Mouse (Mus musculus): Measurements from ENCODE around the gene Mxd3. TPM values are rescaled to one million over a fixed set of nuclear protein-coding genes. Genes with fewer than 3 reads are reported as not detected.
A peak's percentile ranks its signal among the peaks of the same experiment; 100 is the strongest.

Gene Mxd3
- polyA plus RNA-seq (2014; fragmentation: Nextera tagmentation; extraction: Ambion mirVana) = 30.1 and 30.2 TPM in 2 replicates

DNA sequence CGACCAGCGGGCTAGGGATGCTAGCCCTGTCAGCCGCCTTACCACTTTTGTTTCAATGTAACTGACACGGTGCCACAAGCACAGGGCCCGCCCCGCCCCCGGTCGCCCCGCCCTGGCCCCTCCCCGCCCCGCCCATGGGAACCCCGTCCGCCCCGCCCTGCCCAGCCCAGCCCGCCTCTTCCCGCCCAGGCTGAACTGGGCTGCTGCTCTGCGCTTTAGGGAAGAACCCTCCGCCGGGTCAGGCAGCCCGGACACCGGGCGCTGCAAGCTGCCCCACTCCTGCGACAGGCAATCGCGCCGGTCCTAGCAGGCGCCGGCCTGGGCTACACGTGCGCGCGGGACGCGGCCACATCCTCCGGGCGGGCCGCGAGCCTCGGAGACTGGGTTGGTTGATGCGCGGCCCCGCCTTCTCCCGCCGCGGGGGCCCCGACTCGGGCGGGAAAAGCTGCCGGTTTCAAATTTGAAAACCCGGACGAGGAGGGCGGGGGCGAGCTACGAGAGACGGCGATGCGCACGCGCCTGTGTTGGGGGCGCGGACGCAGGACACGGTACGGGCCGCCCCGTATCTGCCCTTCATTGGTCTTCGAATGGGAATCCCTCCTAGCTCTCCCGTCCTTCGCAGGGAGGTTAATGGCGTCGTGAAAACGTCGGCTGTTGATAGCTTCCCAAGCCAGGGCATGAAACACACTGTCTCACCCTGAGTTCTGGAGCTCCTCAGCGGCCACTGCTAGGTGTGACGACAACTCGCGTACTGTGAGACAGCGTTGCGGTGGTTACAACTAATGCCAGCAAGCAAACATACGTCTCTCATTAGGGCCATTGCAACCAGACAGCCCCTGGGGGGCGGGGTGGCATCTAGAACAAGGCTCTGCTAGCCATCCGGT lies at the start of gene Mxd3:
Gene Mxd3, minus strand, starts transcription at position 141 of the 884 bp plus-strand sequence.
- ATAC-seq (replicated peaks; ENCODE audit: low FRiP score, low TSS enrichment, low read depth) = peak; percentile 85
- peak within 1 kb of the TSS; percentile 64 for H3K9ac ChIP-seq (ENCODE audit: low read length)
- H3K4me2 ChIP-seq (ENCODE audit: low read length) = peak within 1 kb of the TSS; percentile 63
- no peaks in the 10 kb centered on the region for H3K9me3 ChIP-seq (ENCODE audit: control insufficient read depth, low read length)
- H3K27ac ChIP-seq (ENCODE audit: low read depth) = peak within 1 kb of the TSS; percentile 90
- H3K4me1 ChIP-seq (replicated peaks; ENCODE audit: control insufficient read depth, insufficient read depth, low read length) = peaks cover 24% of the 10 kb centered on the region
- under 1% methylated on average over 82 of the region's 82 CpGs for WGBS
- H3K27me3 ChIP-seq (replicated peaks; ENCODE audit: control insufficient read depth, insufficient read depth, low read length) = no peaks in the 10 kb centered on the region
- peaks cover 15% of the 10 kb centered on the region for H3K36me3 ChIP-seq (ENCODE audit: control insufficient read depth, insufficient read depth, low read length)
- DNase-seq (ENCODE audit: low spot score) = peak; percentile 97
- peak within 1 kb of the TSS; percentile 69 for H3K4me3 ChIP-seq (ENCODE audit: low read depth, low read length)

DNA sequence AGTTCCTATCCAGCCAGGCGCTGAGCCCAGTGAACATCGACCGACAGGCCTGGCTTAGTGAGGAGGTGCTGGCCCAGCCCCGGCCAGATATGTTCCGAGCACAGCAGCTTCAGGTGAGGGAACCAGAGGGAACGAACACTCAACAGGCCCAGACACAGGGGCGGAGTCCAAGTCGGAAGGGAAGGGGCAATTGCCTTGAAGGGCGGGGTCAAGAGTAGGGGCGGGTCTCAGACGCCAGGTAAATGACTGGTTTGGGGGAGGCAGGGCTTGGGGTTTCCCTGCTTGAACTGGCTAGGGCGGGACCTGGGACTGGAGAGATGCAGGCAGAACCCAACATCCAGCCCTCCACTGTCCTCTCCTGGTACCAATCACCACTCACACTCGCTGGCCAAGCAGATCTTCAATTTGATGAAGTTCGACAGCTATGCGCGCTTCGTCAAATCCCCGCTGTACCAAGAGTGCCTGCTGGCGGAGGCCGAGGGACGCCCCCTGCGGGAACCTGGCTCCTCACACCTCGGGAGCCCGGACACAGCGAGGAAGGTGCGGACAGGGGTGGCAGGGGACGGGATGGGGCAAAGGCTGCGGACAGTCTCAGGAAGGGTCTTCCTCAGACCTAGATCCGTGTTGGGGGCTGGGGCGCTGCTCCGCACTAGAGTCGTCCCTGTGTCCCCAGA lies 49.4 kb upstream of the Mxd3 start:
- no peak overlapping the region for H3K4me3 ChIP-seq (ENCODE audit: low read depth, low read length)
- DNase-seq (ENCODE audit: low spot score) = no peak
- WGBS = 8% methylated on average over 32 of the region's 32 CpGs

DNA sequence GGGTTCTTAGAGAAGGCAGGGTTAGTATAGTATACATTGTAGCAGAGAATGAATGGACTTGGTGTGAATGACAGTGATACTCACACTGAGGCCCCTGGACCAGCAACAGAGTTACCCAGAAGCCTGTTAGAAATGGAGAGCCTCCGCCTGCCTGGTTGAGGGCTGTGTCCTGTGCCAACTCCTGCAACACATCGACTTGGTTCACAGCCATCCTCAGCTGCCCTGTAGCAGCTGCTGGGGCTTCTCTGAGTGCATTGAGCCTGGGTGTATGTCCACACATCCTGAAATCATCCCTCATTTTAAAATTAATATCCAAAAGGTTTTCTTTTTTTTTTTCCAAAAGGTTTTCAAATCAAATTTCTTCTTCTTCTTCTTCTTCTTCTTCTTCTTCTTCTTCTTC lies 46.3 kb upstream of the Mxd3 start:
- Histone ChIP-seq H3K9ac (ENCODE audit: low read length) (no peak overlapping the region), H3K4me1 (replicated peaks; ENCODE audit: control insufficient read depth, insufficient read depth, low read length) (no peaks in the 10 kb centered on the region), H3K27ac (ENCODE audit: low read depth) (no peak overlapping the region), H3K4me3 (ENCODE audit: low read depth, low read length) (no peak overlapping the region), H3K27me3 (replicated peaks; ENCODE audit: control insufficient read depth, insufficient read depth, low read length) (peaks cover 37% of the 10 kb centered on the region), H3K36me3 (ENCODE audit: control insufficient read depth, insufficient read depth, low read length) (no peaks in the 10 kb centered on the region), H3K4me2 (ENCODE audit: low read length) (no peak overlapping the region), H3K9me3 (ENCODE audit: control insufficient read depth, low read length) (no peaks in the 10 kb centered on the region)
- ATAC-seq (replicated peaks; ENCODE audit: low FRiP score, low TSS enrichment, low read depth) = no peak
- WGBS = 65% methylated on average over 2 of the region's 2 CpGs
- DNase-seq (ENCODE audit: low spot score) = no peak

More for the DNA sequence above, 49.4 kb upstream of the Mxd3 start:
- no peak overlapping the region for H3K4me2 ChIP-seq (ENCODE audit: low read length)
- H3K9ac ChIP-seq (ENCODE audit: low read length) = no peak overlapping the region
- no peak overlapping the region for H3K27ac ChIP-seq (ENCODE audit: low read depth)
- no peaks in the 10 kb centered on the region for H3K9me3 ChIP-seq (ENCODE audit: control insufficient read depth, low read length)
- peaks cover 41% of the 10 kb centered on the region for H3K27me3 ChIP-seq (replicated peaks; ENCODE audit: control insufficient read depth, insufficient read depth, low read length)
- H3K36me3 ChIP-seq (ENCODE audit: control insufficient read depth, insufficient read depth, low read length) = no peaks in the 10 kb centered on the region
- no peaks in the 10 kb centered on the region for H3K4me1 ChIP-seq (replicated peaks; ENCODE audit: control insufficient read depth, insufficient read depth, low read length)
- ATAC-seq (replicated peaks; ENCODE audit: low FRiP score, low TSS enrichment, low read depth) = peak; percentile 44; the same call in 1 of the 2 replicates

DNA sequence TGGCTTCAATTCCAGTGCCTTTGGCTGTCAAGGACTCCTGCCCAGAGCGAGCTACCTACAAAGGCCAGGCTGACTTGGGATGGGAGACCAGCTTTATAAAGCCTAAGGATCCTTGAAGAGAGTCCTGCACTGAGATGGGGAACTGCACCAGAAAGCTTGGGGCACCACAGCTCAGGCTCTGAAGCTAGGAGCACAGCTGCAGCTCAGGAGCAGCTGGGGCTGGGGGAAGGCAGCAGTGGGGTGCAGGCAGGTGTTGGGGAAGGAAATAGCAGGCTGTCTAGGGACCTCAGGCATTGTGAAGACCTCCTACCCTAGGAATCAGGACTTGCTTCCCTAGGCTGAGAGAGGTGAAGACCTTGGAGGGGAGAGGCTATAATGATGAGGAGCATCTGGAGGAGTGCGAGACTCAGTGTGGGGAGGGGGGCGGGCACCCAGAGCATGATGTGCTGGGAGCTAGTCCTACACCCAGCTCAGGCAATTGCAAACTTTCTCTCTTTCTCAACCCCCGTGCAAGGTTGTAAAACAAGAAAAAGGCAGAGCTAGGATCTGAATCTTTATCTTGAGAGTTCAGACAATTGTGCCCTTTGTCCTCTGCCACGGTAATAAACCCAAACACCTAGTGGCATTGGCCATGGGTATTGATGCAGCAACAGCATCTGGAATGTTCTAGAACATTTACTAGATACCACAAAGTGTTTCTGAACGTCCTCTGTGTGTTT lies 44.7 kb upstream of the Mxd3 start:
- 49% methylated on average over 6 of the region's 6 CpGs for WGBS
- Histone ChIP-seq H3K4me3 (ENCODE audit: low read depth, low read length) (no peak overlapping the region), H3K4me2 (ENCODE audit: low read length) (no peak overlapping the region), H3K9ac (ENCODE audit: low read length) (no peak overlapping the region), H3K9me3 (ENCODE audit: control insufficient read depth, low read length) (no peaks in the 10 kb centered on the region), H3K27me3 (replicated peaks; ENCODE audit: control insufficient read depth, insufficient read depth, low read length) (peaks cover 22% of the 10 kb centered on the region), H3K36me3 (ENCODE audit: control insufficient read depth, insufficient read depth, low read length) (no peaks in the 10 kb centered on the region), H3K4me1 (replicated peaks; ENCODE audit: control insufficient read depth, insufficient read depth, low read length) (no peaks in the 10 kb centered on the region), H3K27ac (ENCODE audit: low read depth) (no peak overlapping the region)
- DNase-seq (ENCODE audit: low spot score) = no peak
- 0 out of 2 replicates have a peak, but pooled peaks have one; percentile 24 for ATAC-seq (replicated peaks; ENCODE audit: low FRiP score, low TSS enrichment, low read depth)

DNA sequence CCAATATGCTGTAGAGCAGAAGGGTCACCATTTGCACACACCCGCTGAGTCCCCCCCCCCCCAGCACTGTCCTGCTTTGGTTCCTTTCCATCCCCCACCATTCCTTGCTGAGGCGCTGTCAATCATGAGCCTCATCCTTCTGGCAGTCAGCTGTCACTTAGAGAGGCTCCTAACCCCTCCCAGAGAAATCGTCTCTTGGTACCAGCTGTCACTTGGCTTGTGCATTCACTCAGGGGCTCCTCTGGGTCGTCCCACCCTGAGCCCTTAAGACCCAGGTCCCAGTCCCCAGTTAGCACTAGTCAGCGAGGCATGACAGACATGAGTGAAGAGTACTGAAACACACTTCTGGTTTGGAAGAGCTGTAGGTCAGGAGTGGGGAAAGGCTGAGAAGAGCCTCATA lies 42.1 kb upstream of the Mxd3 start:
- Histone ChIP-seq H3K4me3 (ENCODE audit: low read depth, low read length) (no peak overlapping the region), H3K36me3 (ENCODE audit: control insufficient read depth, insufficient read depth, low read length) (no peaks in the 10 kb centered on the region), H3K9me3 (ENCODE audit: control insufficient read depth, low read length) (no peaks in the 10 kb centered on the region), H3K4me2 (ENCODE audit: low read length) (no peak overlapping the region), H3K27me3 (replicated peaks; ENCODE audit: control insufficient read depth, insufficient read depth, low read length) (0 out of 2 replicates have a peak, but pooled peaks cover 4% of the 10 kb centered on the region), H3K27ac (ENCODE audit: low read depth) (no peak overlapping the region), H3K4me1 (replicated peaks; ENCODE audit: control insufficient read depth, insufficient read depth, low read length) (no peaks in the 10 kb centered on the region), H3K9ac (ENCODE audit: low read length) (no peak overlapping the region)
- WGBS = 53% methylated on average over 5 of the region's 5 CpGs
- ATAC-seq (replicated peaks; ENCODE audit: low FRiP score, low TSS enrichment, low read depth) = no peak
- DNase-seq (ENCODE audit: low spot score) = no peak

DNA sequence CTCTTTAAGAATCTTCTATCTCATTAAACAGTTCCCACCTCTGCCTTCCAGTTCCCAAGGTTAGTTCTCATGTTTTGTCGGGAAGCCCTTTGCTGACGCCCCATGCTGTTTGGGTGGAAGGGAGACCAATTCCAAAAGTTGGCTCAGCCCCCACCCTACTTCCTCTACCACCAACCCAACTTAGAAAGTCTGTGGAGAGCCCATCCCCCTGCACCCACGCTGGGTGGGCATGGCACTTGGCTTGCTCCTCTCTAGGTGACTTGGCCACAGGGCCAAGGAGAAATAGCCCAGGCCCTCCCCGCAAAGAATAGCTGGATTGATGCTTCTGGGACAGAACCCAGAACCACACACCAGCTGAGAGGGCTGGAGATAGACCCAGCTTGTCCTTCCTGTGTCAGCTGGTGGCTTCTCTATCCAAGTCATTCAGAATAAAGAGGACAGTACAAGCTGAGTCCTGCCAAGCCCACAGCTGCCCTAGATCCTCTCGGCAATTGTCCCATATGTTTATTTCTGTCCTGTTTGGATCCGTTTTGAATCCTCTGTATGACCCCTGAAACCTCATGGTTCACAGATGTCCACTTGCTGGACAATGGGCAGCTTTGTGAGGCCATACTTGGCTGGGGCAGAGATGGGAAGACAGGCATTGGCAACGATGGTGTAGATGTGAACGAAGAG lies 41.5 kb upstream of the Mxd3 start:
- DNase-seq (ENCODE audit: low spot score) (no peak), ATAC-seq (replicated peaks; ENCODE audit: low FRiP score, low TSS enrichment, low read depth) (no peak)
- H3K4me3 ChIP-seq (ENCODE audit: low read depth, low read length) = no peak overlapping the region
- H3K4me2 ChIP-seq (ENCODE audit: low read length) = no peak overlapping the region
- no peak overlapping the region for H3K27ac ChIP-seq (ENCODE audit: low read depth)
- no peaks in the 10 kb centered on the region for H3K4me1 ChIP-seq (replicated peaks; ENCODE audit: control insufficient read depth, insufficient read depth, low read length)
- H3K9ac ChIP-seq (ENCODE audit: low read length) = no peak overlapping the region
- no peaks in the 10 kb centered on the region for H3K9me3 ChIP-seq (ENCODE audit: control insufficient read depth, low read length)
- 65% methylated on average over 8 of the region's 8 CpGs for WGBS
- no peaks in the 10 kb centered on the region for H3K36me3 ChIP-seq (ENCODE audit: control insufficient read depth, insufficient read depth, low read length)
- 0 out of 2 replicates have a peak, but pooled peaks cover 4% of the 10 kb centered on the region for H3K27me3 ChIP-seq (replicated peaks; ENCODE audit: control insufficient read depth, insufficient read depth, low read length)

DNA sequence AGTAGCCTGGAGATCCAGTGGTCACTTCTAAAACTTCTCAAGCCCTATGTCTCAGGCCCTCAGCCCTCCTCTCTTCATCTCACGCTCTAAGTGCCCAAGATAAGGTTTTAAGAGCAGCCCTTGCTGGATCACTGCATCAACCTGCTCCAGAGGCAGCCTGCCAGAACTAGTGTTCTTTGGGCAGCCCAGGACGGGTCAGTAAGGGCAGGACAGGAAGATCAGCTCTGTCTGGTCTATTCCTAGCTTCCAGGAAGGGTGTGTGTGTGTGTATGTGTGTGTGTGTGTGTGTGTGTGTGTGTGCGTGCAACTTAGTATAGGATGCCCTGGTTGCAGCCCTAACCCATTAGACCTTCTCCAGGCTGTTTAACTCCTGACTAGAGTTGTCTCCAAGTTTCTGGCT lies 40.6 kb upstream of the Mxd3 start:
- Histone ChIP-seq H3K4me2 (ENCODE audit: low read length) (no peak overlapping the region), H3K27ac (ENCODE audit: low read depth) (no peak overlapping the region), H3K27me3 (replicated peaks; ENCODE audit: control insufficient read depth, insufficient read depth, low read length) (0 out of 2 replicates have a peak, but pooled peaks cover 4% of the 10 kb centered on the region), H3K4me3 (ENCODE audit: low read depth, low read length) (no peak overlapping the region), H3K9ac (ENCODE audit: low read length) (no peak overlapping the region), H3K4me1 (replicated peaks; ENCODE audit: control insufficient read depth, insufficient read depth, low read length) (no peaks in the 10 kb centered on the region), H3K9me3 (ENCODE audit: control insufficient read depth, low read length) (no peaks in the 10 kb centered on the region), H3K36me3 (ENCODE audit: control insufficient read depth, insufficient read depth, low read length) (no peaks in the 10 kb centered on the region)
- ATAC-seq (replicated peaks; ENCODE audit: low FRiP score, low TSS enrichment, low read depth) = no peak
- WGBS = 53% methylated on average over 3 of the region's 3 CpGs
- no peak for DNase-seq (ENCODE audit: low spot score)

DNA sequence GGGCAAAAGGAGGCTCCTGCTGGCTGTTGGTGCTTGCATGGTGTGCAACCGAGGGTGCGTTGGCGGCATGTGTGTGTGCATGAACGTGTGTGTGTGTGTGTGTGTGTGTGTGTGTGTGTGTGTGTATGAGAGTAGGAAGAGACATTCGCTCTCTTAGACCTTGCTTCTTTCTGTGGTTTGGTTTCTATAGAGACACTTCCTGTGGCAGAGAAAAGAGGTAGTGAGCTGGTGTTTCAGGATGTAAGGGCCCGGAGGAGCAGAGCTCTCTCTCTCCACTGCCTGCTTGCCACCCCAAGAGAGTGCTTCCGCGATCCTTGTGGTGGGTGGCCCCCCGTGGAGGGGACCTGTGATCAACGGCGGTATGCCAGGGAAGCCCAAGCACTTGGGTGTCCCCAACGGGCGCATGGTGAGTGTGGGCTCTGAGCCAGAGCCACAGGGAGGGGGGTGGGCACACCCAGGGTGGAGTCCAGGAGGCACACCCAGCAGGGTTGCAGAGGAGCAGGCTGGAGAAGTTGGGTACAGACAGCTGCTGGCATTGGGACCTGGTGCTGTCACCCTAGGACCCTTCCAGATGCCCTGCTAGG lies 40.0 kb upstream of the Mxd3 start, which contains the start of gene Rgs14:
Gene Rgs14, plus strand, starts transcription at position 202 of the 584 bp plus-strand sequence.
- 52% methylated on average over 13 of the region's 13 CpGs for WGBS
- ATAC-seq (replicated peaks; ENCODE audit: low FRiP score, low TSS enrichment, low read depth) = no peak
- Histone ChIP-seq H3K4me3 (ENCODE audit: low read depth, low read length) (no peak within 1 kb of the TSS), H3K9ac (ENCODE audit: low read length) (no peak within 1 kb of the TSS), H3K27me3 (replicated peaks; ENCODE audit: control insufficient read depth, insufficient read depth, low read length) (0 out of 2 replicates have a peak, but pooled peaks cover 4% of the 10 kb centered on the region), H3K36me3 (ENCODE audit: control insufficient read depth, insufficient read depth, low read length) (no peaks in the 10 kb centered on the region), H3K4me2 (ENCODE audit: low read length) (no peak within 1 kb of the TSS), H3K27ac (ENCODE audit: low read depth) (no peak within 1 kb of the TSS), H3K4me1 (replicated peaks; ENCODE audit: control insufficient read depth, insufficient read depth, low read length) (no peaks in the 10 kb centered on the region), H3K9me3 (ENCODE audit: control insufficient read depth, low read length) (no peaks in the 10 kb centered on the region)
- DNase-seq (ENCODE audit: low spot score) = no peak
